Mouse (Mus musculus) liver, postnatal 0 days (tissue): ENCODE results near the gene Ncoa6. TPM values are rescaled to one million over a fixed set of nuclear protein-coding genes. Genes with fewer than 3 reads are reported as not detected.

Experiments used
- ATAC-seq: fragments of 200-750 bp; cut with Nextera tagmentation; 2 replicates; pipeline ENCODE4 v1.8.0; 2017; ENCODE audit warnings: mild to moderate bottlenecking, moderate library complexity
- DNase-seq: peaks from one replicate; pipeline ENCODE4 v3.0.0-alpha.2; 2016
- H3K27ac ChIP-seq: fragments of 300-500 bp; sonication (generic); 2 replicates; pipeline ENCODE4 v1.5.1; 2014; ENCODE audit warnings: antibody characterized with exemption, moderate library complexity, mild to moderate bottlenecking, low read depth
- H3K27me3 ChIP-seq: fragments of 300-500 bp; sonication (generic); 2 replicates; pipeline ENCODE4 v1.6.1; 2014; ENCODE audit warnings: low read length, control low read depth, mixed read lengths; ENCODE audit not compliant: insufficient read depth
- H3K36me3 ChIP-seq: fragments of 300-500 bp; sonication (generic); replicated peaks from 2 replicates; pipeline ENCODE4 v1.6.1; 2014; ENCODE audit warnings: mild to moderate bottlenecking, control low read depth, low read length, moderate library complexity, mixed read lengths; ENCODE audit not compliant: insufficient read depth
- H3K4me1 ChIP-seq: fragments of 300-500 bp; sonication (generic); 2 replicates; pipeline ENCODE4 v1.6.1; 2014; ENCODE audit warnings: antibody characterized with exemption, mild to moderate bottlenecking, control low read depth; ENCODE audit not compliant: insufficient read depth
- H3K4me2 ChIP-seq: fragments of 300-500 bp; sonication (generic); 2 replicates; pipeline ENCODE4 v1.6.1; 2014; ENCODE audit warnings: low read depth, mild to moderate bottlenecking, low read length, moderate library complexity, mixed read lengths
- H3K4me3 ChIP-seq: fragments of 300-500 bp; sonication (generic); 2 replicates; pipeline ENCODE4 v1.5.1; 2014; ENCODE audit warnings: low read depth, low read length
- H3K9ac ChIP-seq: fragments of 300-500 bp; sonication (generic); replicated peaks from 2 replicates; pipeline ENCODE4 v1.6.1; 2014; ENCODE audit warnings: mild to moderate bottlenecking, moderate library complexity
- H3K9me3 ChIP-seq: fragments of 300-500 bp; sonication (generic); 2 replicates; pipeline ENCODE4 v1.6.1; 2016; ENCODE audit warnings: mild to moderate bottlenecking, control low read depth, low read length, mixed read lengths
- CTCF ChIP-seq: sonication (generic); IDR thresholded peaks from 2 replicates; pipeline ENCODE4 v1.5.1; 2016; ENCODE audit warnings: antibody characterized with exemption, low read depth
- EP300 ChIP-seq: IDR thresholded peaks from 2 replicates; pipeline ENCODE4 v1.6.1; 2016; ENCODE audit warnings: antibody characterized with exemption, low read depth, mild to moderate bottlenecking
- WGBS: fragments of 180-500 bp; shearing (Covaris S2); extraction: QIAGEN DNeasy Blood & Tissue Kit; methylation state at CpG from one replicate; pipeline ENCODE4 v1.1.7; 2014; ENCODE audit not compliant: insufficient replicate concordance; 5-methylcytosine and 5-hydroxymethylcytosine counted together
- microRNA counts: library from miRNA; unstranded; fragments of <30 nt; microRNA quantifications from one replicate; lab custom pipeline; 2015
- microRNA-seq: library from miRNA; unstranded; fragments of <30 nt; microRNA quantifications from one replicate; pipeline ENCODE4, GENCODE M21; 2016
- polyA plus RNA-seq: library from polyadenylated mRNA; unstranded; fragments of >200 nt; fragmentation: Nextera tagmentation; extraction: Ambion mirVana; gene quantifications from 2 replicates; pipeline ENCODE4 v1.2.1, GENCODE M21; 2015

Gene Ncoa6
- polyA plus RNA-seq, 1 experiment from 2014 or later: 6.3 TPM

DNA sequence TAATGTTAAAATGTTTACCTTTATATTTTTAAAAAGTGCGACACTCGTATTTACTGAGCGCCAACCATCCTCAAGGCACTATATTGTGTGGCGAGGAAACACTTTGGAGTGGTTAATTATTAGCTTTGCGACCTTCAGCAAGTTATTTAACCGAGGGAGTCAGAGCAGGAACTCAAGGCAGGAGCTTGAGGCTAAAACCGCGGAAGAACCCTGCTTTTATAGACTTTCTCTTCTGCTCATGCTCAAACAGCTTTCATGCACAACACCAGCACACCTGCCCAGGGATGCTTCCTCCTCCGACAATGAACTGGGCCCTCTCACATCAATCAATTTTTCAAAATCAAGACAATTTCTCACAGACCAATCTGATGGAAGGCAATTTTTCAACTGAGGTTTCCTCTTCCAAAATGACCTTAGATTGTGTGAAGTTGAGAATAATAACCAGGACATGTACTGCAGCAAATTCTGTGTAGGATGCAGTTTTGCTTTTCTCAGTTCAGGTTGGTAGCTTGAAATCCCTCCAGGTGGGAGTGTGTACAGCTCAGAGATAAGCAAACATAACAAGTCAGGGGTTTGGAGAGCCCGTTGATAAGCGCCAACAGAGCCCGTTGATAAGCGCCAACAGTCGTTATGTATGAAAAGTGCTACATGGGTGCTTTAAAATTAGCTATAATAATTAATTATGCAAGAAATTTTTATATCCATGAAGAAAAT lies 115.9 kb downstream of the Ncoa6 start:
- TF ChIP-seq CTCF (no peak), EP300 (peak; percentile 5; the same call in 1 of the 2 replicates)
- DNase-seq (peak; percentile 25), ATAC-seq (peak; percentile 64)
- Histone ChIP-seq H3K4me1 (peaks cover 15% of the 10 kb centered on the region), H3K4me2 (peak overlapping the region; percentile 91), H3K36me3 (no peaks in the 10 kb centered on the region), H3K4me3 (peak overlapping the region; percentile 90), H3K27ac (peak overlapping the region; percentile 25; the same call in 1 of the 2 replicates), H3K27me3 (no peaks in the 10 kb centered on the region), H3K9ac (peak overlapping the region; percentile 35), H3K9me3 (no peaks in the 10 kb centered on the region)
- 14% methylated on average over 14 of the region's 14 CpGs for WGBS

DNA sequence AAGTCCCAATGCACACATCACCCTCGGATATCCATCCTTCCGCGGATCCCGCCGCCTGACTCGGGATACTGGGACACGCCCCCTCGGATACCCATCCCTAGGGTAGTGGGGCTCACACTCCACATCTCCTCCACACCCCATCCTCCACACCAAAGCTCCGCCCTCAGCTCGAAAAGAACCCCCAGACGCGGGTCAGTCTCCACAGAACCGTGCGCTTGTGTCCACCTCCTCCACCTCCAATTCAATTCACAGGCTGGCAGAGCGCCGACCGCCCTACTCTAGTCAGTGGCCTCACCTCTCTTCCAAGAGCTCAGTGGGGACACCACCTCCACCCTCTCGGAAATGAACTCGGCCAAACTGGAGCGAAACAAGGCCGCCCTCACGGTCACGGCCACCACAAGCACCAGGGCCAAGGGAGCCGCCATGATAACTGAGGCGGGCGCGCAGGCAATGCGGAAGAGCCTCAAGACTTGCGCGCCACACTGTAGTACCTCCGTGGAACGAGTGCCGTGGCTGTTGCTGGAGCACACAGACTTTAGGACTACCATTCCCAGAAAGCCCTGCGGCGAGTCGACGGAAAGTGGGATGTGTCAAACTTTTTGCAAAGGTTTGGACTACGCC lies 116.6 kb downstream of the Ncoa6 start, which contains the start of gene Pigu:
Pigu (minus strand) TSS at position 460 of the 621 bp plus-strand sequence.
- WGBS: under 1% methylated on average over 38 of the region's 38 CpGs
- TF ChIP-seq CTCF: no peak
- TF ChIP-seq EP300: no peak
- Histone ChIP-seq H3K36me3 (no peaks in the 10 kb centered on the region), H3K27ac (peak within 1 kb of the TSS; percentile 67), H3K4me3 (peak within 1 kb of the TSS; percentile 90), H3K27me3 (no peaks in the 10 kb centered on the region), H3K9ac (peak within 1 kb of the TSS; percentile 81), H3K4me2 (peak within 1 kb of the TSS; percentile 91), H3K9me3 (no peaks in the 10 kb centered on the region), H3K4me1 (peaks cover 16% of the 10 kb centered on the region)
- DNase-seq (peak; percentile 93), ATAC-seq (peak; percentile 98)

DNA sequence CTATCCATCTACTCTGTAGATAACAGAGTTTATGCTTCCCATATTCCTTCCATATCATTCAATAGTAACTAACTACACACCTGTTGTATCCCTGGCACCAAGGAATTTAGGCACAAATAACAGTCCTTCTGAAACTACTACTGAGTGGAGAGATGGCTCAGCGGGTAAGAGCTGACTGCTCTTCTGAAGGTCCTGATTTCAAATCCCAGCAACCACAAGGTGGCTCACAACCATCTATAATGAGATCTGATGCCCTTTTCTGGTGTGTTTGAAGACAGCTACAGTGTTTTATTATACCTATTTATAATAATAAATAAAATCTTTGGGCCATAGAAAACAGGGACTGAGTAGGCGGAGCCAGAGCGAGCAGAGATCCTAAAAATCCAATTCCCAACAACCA lies 119.3 kb downstream of the Ncoa6 start:
- 83% methylated on average over 3 of the region's 3 CpGs for WGBS

DNA sequence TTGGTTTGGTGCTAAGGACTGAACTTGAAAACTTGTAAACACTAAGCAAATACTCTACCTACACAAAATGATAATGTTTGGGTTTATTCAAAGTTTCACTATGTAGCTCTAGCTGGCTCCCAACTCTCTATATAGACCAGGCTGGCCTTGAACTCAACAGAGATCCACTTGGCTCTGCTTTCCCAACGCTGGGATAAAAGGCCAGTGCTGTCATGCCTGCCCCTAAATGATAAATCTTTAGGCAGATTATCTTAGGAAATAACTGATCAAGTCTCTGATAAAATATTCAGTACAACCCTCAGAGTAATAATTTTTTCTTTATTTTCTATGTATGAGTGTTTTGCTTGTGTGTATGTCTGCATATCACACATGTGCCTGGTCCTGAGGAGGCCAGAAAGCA lies 127.0 kb downstream of the Ncoa6 start:
- H3K4me3 ChIP-seq: no peak overlapping the region
- H3K4me2 ChIP-seq: no peak overlapping the region
- H3K36me3 ChIP-seq: 0 out of 2 replicates have a peak, but pooled peaks cover 2% of the 10 kb centered on the region
- 56% methylated on average over 1 of the region's 1 CpGs for WGBS
- H3K9ac ChIP-seq: no peak overlapping the region
- H3K4me1 ChIP-seq: no peaks in the 10 kb centered on the region
- no peak overlapping the region for H3K27ac ChIP-seq
- no peaks in the 10 kb centered on the region for H3K27me3 ChIP-seq
- no peak for DNase-seq
- no peak for TF ChIP-seq CTCF
- ATAC-seq: no peak
- H3K9me3 ChIP-seq: no peaks in the 10 kb centered on the region

More for the DNA sequence above, 119.3 kb downstream of the Ncoa6 start:
- H3K9me3 ChIP-seq: no peaks in the 10 kb centered on the region
- DNase-seq: no peak
- no peak overlapping the region for H3K27ac ChIP-seq
- H3K27me3 ChIP-seq: no peaks in the 10 kb centered on the region
- H3K4me3 ChIP-seq: no peak overlapping the region
- H3K9ac ChIP-seq: no peak overlapping the region
- H3K4me2 ChIP-seq: no peak overlapping the region
- no peaks in the 10 kb centered on the region for H3K36me3 ChIP-seq
- H3K4me1 ChIP-seq: peaks cover 14% of the 10 kb centered on the region
- TF ChIP-seq EP300 (no peak), CTCF (peak; percentile 34; the same call in 1 of the 2 replicates)
- no peak for ATAC-seq

MicroRNAs within 50 kb of the gene (microRNA counts, 519-probe panel; counts per million panel counts)
- microRNA mmu-miR-695 (lab: Ali Mortazavi, UCI): not detected

Small RNA genes lying within 50 kb of the gene (microRNA-seq; reads per million reads assigned to microRNA genes)
- gene Mir695: not detected

Other genes with a start within 250 kb of the Ncoa6 start
- 129 and 139 TPM in 2 replicates for gene Dynlrb1, start 237.4 kb downstream of the Ncoa6 start, polyA plus RNA-seq
- gene Map1lc3a, start 197.6 kb downstream of the Ncoa6 start, polyA plus RNA-seq: 68.0 and 83.2 TPM in 2 replicates
- gene Pigu, start 116.5 kb downstream of the Ncoa6 start, polyA plus RNA-seq: 15.3 and 15.9 TPM in 2 replicates
- 28.0 and 29.5 TPM in 2 replicates for gene Trp53inp2, start 92.8 kb downstream of the Ncoa6 start, polyA plus RNA-seq
- gene Acss2, start 44.1 kb upstream of the Ncoa6 start, polyA plus RNA-seq: 7.5 and 8.2 TPM in 2 replicates
- 0.22 and 0.25 TPM in 2 replicates for gene Ggt7, start 44.3 kb upstream of the Ncoa6 start, polyA plus RNA-seq
- 48.9 and 49.3 TPM in 2 replicates for gene Gss, start 118.9 kb upstream of the Ncoa6 start, polyA plus RNA-seq
- gene Myh7b, start 137.3 kb upstream of the Ncoa6 start, polyA plus RNA-seq: 0.15 and 0.38 TPM in 2 replicates
- 41.5 and 43.2 TPM in 2 replicates for gene Trpc4ap, start 218.5 kb upstream of the Ncoa6 start, polyA plus RNA-seq